Mouse (Mus musculus) left cerebral cortex, adult 2 months (tissue): ENCODE results near the gene Atxn10. TPM values are rescaled to one million over a fixed set of nuclear protein-coding genes. Genes with fewer than 3 reads are reported as not detected.
A peak's percentile ranks its signal among the peaks of the same experiment; 100 is the strongest.

ENCODE experiments used
- DNase-seq, 2 experiments: peaks; one replicate each; pipeline ENCODE4 v3.0.0; 2021 to 2022; ENCODE audit warnings: low spot score in 2 of 2, mixed read lengths in 1 of 2; ENCODE audit errors: extremely low spot score in 1 of 2
- H3K27ac ChIP-seq: fragments of 200-600 bp; 2 replicates; pipeline ENCODE4 v1.8.1; 2022
- H3K4me3 ChIP-seq: fragments of 200-600 bp; 2 replicates; pipeline ENCODE4 v1.8.1; 2022
- CTCF ChIP-seq: fragments of 200-600 bp; IDR thresholded peaks from 2 replicates; pipeline ENCODE4 v1.8.1; 2022; ENCODE audit warnings: antibody characterized with exemption, mild to moderate bottlenecking, moderate library complexity
- intact Hi-C: fragments of 180-260 bp; cut with DNase I; formaldehyde crosslinking; loops from one replicate; pipeline ENCODE4 v1.15.1; 2025
- total RNA-seq, 2 experiments: library from RNA; stranded (reverse); gene quantifications; 2 replicates each; pipeline ENCODE4 v1.2.3; 2021

Atxn10 gene
- total RNA-seq, 2 experiments from 2014 or later: 238 to 262 TPM

DNA sequence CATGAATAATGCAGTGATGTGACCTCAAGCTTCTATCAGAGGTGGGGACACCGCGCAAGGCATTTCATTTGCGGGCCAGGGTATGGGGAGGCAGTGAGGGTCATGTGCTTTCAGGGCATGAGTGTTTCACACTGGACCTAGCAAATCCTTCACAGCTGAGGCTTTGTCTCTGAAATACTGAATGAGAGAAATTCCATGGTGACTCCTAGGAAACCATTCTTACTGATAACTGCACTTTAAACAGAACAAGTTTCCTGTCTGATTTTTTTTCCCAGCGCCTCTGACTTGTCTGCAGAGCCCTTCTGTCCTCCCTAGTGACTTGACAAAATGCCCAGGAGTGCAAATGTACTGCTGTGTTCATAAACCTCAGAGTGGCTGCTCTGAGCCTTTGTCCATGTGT, 125.5 kb downstream of the Atxn10 start:
- intact Hi-C loops: no loop called here
- Histone ChIP-seq H3K27ac (peak overlapping the region; percentile 45), H3K4me3 (no peak overlapping the region)
- no peak for TF ChIP-seq CTCF
- DNase-seq: no peak

DNA sequence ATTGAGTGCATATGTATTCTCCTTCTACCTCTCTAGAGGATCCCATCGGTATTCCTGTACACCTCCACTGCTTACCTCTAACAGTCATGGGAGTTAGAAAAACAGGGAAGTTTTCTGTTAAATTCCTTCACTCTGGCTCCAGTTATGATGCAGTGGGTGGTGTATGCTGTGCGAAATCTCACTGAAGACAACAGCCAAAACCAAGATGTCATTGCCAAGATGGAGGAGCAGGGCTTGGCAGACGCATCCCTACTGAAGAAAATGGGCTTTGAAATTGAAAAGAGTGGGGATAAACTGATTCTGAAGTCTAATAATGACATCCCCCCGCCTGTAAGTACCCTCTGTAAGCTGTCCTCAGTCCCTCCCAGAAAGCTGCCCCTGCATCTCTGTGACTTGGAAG, 126.1 kb downstream of the Atxn10 start:
- H3K27ac ChIP-seq: peak overlapping the region; percentile 25; the same call in 1 of the 2 replicates
- intact Hi-C loops: loop anchor here (1.0 kb wide), 1 partner anchor 59 kb away; no protein-coding TSS in a partner anchor
- TF ChIP-seq CTCF: no peak

DNA sequence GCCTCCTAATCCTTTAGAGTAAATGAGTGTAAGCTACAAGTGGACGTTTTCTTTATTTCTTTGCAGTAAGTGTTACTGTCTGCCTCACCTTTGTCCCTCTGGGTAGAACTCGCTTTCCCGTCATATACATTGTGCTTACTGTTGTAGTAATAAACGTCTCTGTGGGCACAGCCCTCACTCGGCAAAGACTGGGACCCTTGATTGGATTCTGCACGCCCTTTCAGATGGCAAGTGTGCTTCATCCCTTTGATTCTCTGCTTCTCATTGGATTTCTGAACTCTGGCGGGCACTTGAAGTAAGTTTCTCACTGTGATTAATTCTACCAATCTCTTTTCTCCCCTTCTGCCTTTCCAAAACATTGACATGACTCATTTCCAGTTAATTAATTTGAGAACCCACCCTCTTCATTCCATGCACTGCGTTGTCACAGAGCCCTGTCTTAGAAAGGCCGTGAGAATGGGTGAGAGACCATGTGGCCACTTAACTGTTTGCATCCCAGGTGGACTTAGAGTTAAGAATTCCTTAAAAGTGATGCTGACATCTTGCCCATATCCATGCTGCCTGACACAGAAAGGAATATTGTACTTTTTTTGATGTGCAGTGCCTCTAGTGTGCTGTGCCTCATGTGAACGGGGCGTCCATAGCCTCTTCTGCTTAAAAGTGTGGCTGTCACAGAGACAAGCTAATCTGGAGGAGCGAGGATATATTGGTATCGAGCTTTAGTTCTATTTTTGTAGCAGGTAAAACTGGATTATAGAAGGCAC, 127.2 kb downstream of the Atxn10 start:
- no peak for TF ChIP-seq CTCF
- Histone ChIP-seq H3K4me3 (no peak overlapping the region), H3K27ac (no peak overlapping the region; the same call in 1 of the 2 replicates)
- DNase-seq: no peak
- intact Hi-C loops: no loop called here

More for the DNA sequence above, 126.1 kb downstream of the Atxn10 start:
- no peak overlapping the region for H3K4me3 ChIP-seq
- DNase-seq: no peak

DNA sequence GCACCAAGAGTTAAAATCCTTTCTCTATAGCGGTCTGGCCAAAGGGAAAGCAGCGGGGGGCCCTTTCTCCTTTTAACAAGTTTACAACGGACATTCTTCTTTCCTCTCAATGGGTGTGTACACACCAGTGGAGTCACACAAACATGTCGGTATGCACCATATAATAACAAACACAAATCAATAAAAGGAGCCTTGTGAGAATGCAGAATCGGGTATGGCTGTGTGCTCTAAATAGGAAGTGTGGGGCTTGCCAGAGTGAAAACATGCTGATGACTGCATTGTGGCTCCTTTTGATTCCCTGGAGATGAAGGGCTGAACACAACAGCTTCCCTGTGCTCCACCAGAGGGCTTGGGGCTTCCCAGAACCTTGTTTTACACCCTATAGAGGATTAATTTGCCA, 128.1 kb downstream of the Atxn10 start:
- no peak overlapping the region; the same call in 1 of the 2 replicates for H3K27ac ChIP-seq
- H3K4me3 ChIP-seq: no peak overlapping the region
- no peak for DNase-seq
- intact Hi-C loops: no loop called here
- no peak; the same call in 1 of the 2 replicates for TF ChIP-seq CTCF

DNA sequence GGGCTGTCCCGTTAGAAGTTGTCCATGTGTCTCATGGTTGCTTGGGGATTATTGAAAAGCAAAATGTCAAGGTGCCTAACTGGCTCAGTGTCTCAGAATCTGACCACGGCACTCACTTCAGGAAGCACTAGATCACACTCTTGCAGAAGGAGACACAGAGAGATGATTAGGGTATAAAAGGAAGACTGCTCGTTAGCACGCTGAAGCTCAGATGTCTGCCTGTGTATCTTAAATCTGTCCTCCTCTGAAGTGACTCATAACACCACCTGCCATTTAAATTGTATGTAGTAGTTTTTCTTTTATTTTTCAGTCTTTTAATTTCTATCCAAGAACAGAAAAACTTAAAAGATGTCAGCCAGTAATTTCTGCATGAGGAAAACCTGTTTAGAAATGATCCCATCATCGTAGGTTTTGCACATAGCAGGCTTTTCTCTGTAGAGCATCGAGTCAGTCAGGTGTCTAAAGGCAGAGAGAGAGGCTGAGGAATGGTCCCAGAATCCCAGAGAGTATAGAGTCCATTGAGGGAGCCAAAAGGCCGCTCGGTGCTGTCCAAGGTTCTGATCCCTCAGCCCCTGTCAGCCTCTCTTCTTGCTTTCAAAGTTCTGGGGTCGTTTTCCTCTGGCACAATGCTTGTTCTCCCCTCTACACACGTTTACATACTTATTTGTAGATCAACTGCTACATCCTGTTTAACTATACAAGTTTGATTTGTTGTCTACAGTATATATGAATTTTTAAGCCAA, 128.9 kb downstream of the Atxn10 start:
- Histone ChIP-seq H3K4me3 (no peak overlapping the region), H3K27ac (no peak overlapping the region; the same call in 1 of the 2 replicates)
- intact Hi-C loops: no loop called here
- no peak for TF ChIP-seq CTCF
- DNase-seq: no peak

DNA sequence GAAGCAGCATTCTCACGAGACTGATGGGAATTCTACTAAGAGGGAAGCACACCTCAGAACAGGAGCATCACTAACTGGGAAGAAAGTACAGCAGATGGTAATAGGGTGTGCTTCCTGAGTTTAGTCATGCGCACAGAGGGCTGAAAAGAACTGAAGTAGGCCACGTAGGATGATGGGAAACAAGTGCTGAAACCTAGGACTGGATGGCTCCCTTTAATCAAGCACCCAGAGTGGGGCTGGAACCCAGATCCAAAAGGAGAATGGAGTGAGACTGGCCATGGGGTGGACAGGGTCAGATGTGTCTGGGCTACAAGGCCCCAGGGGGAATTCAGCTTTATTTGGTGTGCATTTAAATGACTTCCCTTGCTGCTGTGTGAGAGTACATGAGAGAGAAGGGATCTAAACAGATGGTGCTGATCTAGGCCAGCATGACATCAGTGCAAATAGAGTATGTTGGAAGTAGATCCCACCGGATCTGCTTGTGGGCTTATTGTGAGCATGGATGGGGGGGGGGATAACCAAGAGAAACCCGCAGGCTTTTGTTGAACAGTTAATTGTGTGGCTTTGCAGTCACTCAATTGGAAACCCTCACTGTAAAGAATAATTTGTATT, 130.5 kb downstream of the Atxn10 start:
- Histone ChIP-seq H3K27ac (0 out of 2 replicates have a peak overlapping the region, but pooled peaks have one; percentile 30), H3K4me3 (no peak overlapping the region)
- intact Hi-C loops: no loop called here
- TF ChIP-seq CTCF: no peak
- DNase-seq: no peak

DNA sequence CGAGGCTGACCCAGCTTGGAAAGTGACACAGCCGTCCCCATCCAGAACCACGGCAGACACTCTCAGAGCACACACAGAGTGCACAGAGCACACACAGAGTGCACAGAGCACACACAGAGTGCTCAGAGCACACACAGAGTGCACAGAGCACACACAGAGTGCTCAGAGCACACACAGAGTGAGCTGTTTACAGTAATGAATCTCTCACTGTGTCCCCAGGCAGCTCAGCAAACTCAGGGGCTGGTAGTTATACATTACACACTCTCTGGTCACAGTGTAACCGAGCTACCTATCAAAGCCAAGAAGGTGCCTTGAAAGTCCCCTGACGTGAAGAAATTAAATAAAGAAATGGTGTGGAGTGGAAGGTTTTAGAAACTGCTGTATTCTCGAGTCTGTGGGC, 133.4 kb downstream of the Atxn10 start:
- intact Hi-C loops: no loop called here
- H3K4me3 ChIP-seq: no peak overlapping the region
- no peak overlapping the region for H3K27ac ChIP-seq
- TF ChIP-seq CTCF: no peak
- DNase-seq: no peak

DNA sequence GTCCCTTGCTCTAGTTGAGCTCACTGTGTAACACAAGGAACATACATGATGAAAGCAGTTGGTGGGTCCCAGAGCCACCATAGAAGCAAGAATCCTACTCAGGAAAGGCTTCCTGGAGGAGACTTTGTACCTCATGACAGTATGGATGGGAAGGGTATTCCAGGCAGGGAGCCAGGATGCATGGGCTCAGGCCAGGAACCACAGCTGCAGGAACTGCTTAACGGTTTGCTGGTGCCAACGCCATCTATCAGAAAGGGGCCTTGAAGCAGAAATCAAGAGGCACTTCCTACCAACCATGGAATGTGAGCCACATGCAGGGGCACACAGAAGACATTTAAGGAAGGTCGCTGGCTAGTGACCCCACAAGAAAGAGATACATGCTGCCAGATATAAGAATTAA, 138.7 kb downstream of the Atxn10 start:
- intact Hi-C loops: loop anchor here (5.0 kb wide), 2 partner anchors 157 to 207 kb away; no protein-coding TSS in a partner anchor
- Histone ChIP-seq H3K4me3 (no peak overlapping the region), H3K27ac (no peak overlapping the region)
- DNase-seq: no peak
- TF ChIP-seq CTCF: no peak

DNA sequence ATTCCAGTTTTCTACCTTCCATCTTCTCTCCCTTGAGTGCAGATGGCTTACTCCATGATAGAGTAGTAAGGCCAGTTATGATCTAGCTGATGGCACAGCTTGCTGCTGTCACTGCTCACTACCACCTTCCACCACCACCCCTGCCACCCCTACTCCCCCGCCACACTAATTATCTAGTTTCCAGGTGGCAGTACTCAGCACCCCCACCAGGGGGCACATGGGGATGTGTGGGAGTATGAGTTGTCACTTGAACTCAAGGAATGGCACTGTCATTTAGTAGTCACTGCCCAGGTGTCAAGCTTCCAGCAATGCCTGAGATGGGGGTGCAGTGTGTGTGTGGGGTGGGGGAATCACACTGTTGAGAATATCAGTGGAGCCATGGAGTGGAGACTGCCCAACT, 141.5 kb downstream of the Atxn10 start:
- Histone ChIP-seq H3K4me3 (no peak overlapping the region), H3K27ac (no peak overlapping the region)
- intact Hi-C loops: loop anchor here (1.0 to 5.0 kb wide), 2 partner anchors 106 to 210 kb away; no protein-coding TSS in a partner anchor
- TF ChIP-seq CTCF: peak; percentile 66
- DNase-seq: no peak

DNA sequence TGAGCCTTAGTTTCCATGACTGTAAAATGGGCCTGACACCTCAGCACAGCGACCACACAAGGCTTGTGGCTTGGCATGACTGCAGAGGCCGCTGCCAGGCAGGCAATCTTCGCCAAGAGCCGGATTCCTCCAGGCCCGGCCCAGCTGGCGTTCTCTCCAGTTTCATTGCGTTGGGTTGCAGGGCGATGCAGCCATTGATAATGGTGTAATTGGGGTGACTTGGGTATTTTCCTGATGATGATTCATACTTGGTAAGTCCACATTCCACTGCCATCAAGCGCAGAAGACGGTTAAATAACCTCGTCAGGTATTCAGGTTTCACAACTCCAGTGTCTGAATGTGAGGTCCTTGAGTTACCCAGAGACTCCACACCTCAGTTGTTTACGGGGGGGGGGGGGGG, 143.3 kb downstream of the Atxn10 start:
- no peak for DNase-seq
- no peak for TF ChIP-seq CTCF
- Histone ChIP-seq H3K4me3 (no peak overlapping the region), H3K27ac (no peak overlapping the region)
- intact Hi-C loops: loop anchor here (5.0 kb wide), 1 partner anchor 212 kb away; no protein-coding TSS in a partner anchor

DNA sequence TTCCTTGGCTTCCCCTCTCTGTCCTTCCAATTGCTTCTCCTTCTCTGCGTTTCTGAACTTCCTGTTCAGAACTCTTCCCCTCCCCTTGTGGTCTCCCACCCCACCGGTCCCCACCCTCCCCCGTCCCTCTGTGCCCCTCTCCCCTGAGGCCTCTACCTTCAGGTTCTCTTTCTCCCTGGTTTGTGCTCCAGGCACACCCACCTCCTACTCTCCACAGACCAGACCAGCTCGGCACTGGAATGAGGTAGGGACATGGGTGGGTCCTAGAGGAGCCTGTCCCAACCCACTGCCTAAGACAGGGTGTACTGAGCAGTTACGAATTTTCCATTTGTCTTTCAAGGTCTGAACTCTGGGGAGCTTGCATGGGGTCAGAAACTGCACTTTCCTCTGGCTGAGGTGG, 143.9 kb downstream of the Atxn10 start:
- H3K4me3 ChIP-seq: no peak overlapping the region
- intact Hi-C loops: loop anchor here (5.0 kb wide), 1 partner anchor 213 kb away; no protein-coding TSS in a partner anchor
- no peak for TF ChIP-seq CTCF

DNA sequence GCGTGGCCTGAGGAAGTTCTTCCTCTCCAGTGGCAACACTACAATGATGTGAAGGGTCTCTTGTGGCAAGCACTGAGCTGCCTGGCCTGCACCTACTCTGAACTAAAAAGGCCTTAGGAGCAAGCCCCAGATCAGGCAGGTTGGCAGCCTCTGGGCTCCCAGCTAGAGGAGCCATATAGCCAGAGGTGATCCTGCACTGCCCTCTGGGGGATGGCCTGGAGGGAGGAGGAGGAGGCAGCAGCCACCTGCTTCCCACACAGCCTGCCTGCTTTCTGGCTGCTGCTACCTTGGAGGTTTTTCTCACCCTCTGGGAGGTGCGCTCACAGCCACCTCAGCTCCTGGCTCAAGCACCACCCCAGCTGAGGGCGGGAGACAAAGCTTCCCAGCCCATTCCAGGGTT, 144.6 kb downstream of the Atxn10 start:
- intact Hi-C loops: no loop called here

More for the DNA sequence above, 143.9 kb downstream of the Atxn10 start:
- H3K27ac ChIP-seq: no peak overlapping the region
- no peak for DNase-seq

More for the DNA sequence above, 144.6 kb downstream of the Atxn10 start:
- TF ChIP-seq CTCF: peak; percentile 24
- no peak for DNase-seq
- Histone ChIP-seq H3K4me3 (no peak overlapping the region), H3K27ac (no peak overlapping the region)
